Mouse (Mus musculus) thymus, adult 2 months (tissue): Measurements from ENCODE around the gene Olfr332.

Experiments used
- CTCF ChIP-seq: fragments of 200-500 bp; IDR thresholded peaks from 2 replicates; pipeline ENCODE4 v1.5.1; 2012; ENCODE audit warnings: mild to moderate bottlenecking, control low read depth, low read length, moderate library complexity, borderline replicate concordance; ENCODE audit not compliant: control insufficient read depth, poor library complexity, insufficient read depth; ENCODE audit errors: extremely low read depth
- POLR2A ChIP-seq: fragments of 200-500 bp; IDR thresholded peaks from 2 replicates; pipeline ENCODE4 v1.6.1; 2012; ENCODE audit warnings: mild to moderate bottlenecking, low read length, control low read depth, moderate library complexity; ENCODE audit not compliant: control insufficient read depth, poor library complexity, insufficient read depth; ENCODE audit errors: extremely low read depth

DNA sequence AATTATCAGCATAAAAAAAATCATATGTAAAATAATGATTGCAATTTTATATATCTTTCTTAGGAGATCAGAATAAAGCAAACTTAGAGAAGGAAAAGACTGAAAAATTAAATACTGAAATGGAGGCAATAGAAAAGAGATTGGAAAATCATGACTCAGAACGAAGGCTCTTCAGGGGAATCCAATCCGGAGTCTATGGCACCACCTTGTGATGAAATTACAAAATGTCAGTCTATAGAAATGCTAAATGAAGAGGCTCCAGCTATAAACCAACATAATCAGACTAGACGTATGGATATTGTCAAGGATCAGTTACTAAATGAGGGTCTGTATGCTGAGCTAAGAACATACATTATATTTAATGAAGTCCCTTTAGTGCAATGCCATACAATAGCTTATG, 6.9 kb upstream of the Olfr332 start:
- no peak for TF ChIP-seq CTCF
- TF ChIP-seq POLR2A, result no peak
